In the genomic region with DNA sequence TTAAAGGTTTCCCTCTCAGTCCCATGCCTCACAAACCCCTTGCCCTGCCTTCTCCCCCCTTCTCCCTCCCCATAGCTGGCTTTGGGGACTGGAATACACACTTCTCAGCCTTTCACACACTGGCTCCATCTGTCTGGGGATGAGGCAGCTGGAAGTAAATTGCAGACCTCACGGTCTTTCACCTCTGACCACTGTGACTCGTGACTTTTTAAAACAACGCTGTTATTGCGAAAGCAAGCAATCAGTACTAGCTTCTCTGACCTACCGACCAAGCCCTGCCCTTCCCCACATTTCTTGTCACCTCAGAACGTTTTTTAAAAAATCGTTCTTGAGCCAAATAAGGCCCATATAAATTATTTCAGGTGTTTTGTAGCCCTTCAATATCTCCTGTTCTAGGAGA, we compare ENCODE assay signal across 26 mouse cellular contexts. TPM values are rescaled to one million over a fixed set of nuclear protein-coding genes. Genes with fewer than 3 reads are reported as not detected.
DNase-seq lines count a peak whose midpoint lies in the region; ATAC-seq and TF ChIP-seq lines count a peak whose summit lies in the region.
"Had no signal": no experiment of that assay in that cellular context is flagged by ENCODE, and none has a peak within 500 bp of the region (broad histone marks: within the 10 kb centered on the region; RNA-seq: fewer than 3 reads in every experiment).

No protein-coding gene starts in this region.

- no peaks in the 10 kb centered on the region for H3K9me3 ChIP-seq in liver, embryonic 12.5 days (replicated peaks)
- H3K9me3 ChIP-seq in liver, embryonic 11.5 days (ENCODE audit: control insufficient read depth, low read length): no peaks in the 10 kb centered on the region
- H3K9me3 ChIP-seq in liver, embryonic 15.5 days (replicated peaks): no peaks in the 10 kb centered on the region
- H3K9me3 ChIP-seq: heart, embryonic 12.5 days; hindbrain, embryonic 13.5 days; midbrain, embryonic 10.5 days had no signal

- no peaks in the 10 kb centered on the region for H3K36me3 ChIP-seq in liver, embryonic 12.5 days
- H3K36me3 ChIP-seq in liver, embryonic 11.5 days (ENCODE audit: control insufficient read depth, insufficient read depth, low read length): no peaks in the 10 kb centered on the region
- H3K36me3 ChIP-seq in liver, embryonic 15.5 days (replicated peaks): no peaks in the 10 kb centered on the region
- no peaks in the 10 kb centered on the region for H3K36me3 ChIP-seq in thymus, adult 2 months (ENCODE audit: control insufficient read depth, insufficient read depth, low read length)
- H3K36me3 ChIP-seq: heart, embryonic 12.5 days; hindbrain, embryonic 13.5 days; midbrain, embryonic 10.5 days had no signal

- ATAC-seq in liver, embryonic 12.5 days: peak; percentile 49
- no peak; the same call in 1 of the 2 replicates for ATAC-seq in liver, embryonic 11.5 days (replicated peaks; ENCODE audit: low FRiP score)
- ATAC-seq in liver, embryonic 15.5 days (ENCODE audit: insufficient read depth): peak; percentile 61; the same call in 1 of the 2 replicates
- ATAC-seq: forebrain, embryonic 16.5 days had no signal

- no peak overlapping the region for H3K9ac ChIP-seq in liver, embryonic 12.5 days
- no peak overlapping the region for H3K9ac ChIP-seq in liver, embryonic 11.5 days (ENCODE audit: low read depth, low read length)
- no peak overlapping the region for H3K9ac ChIP-seq in liver, embryonic 15.5 days
- H3K9ac ChIP-seq: heart, embryonic 12.5 days; hindbrain, embryonic 13.5 days had no signal

- TF ChIP-seq CTCF in thymus, adult 2 months (IDR thresholded peaks at IDR 0.05; ENCODE audit: borderline replicate concordance, control insufficient read depth, extremely low read depth, insufficient read depth, low read length, poor library complexity): no peak

- DNase-seq in liver, embryonic 11.5 days (ENCODE audit: low spot score): no peak
- peak; percentile 36 for DNase-seq in forelimb bud, embryonic 11.5 days (ENCODE audit: low read depth, low spot score)
- peak; percentile 76 for DNase-seq in yolk sac, embryonic 10.5 days (ENCODE audit: low spot score)
- no peak for DNase-seq in thymus, adult 2 months
- no peak for DNase-seq in frontal cortex, postnatal 36 days (ENCODE audit: low spot score in 2 of 2)
- DNase-seq in adrenal gland, adult 8-10 months: no peak
- DNase-seq: adrenal gland, postnatal 14 days; cerebellum, adult 2 months; cerebellum, postnatal 36 days; gastrocnemius, adult 2 months; heart, postnatal 14 days; left cerebral cortex, postnatal 4 days; lung, adult 18-20 months; lung, postnatal 14 days; right cerebral cortex, postnatal 4 days; thymus, postnatal 14 days had no signal

- 25% methylated on average over 7 of the region's 7 CpGs for WGBS in liver, embryonic 12.5 days (ENCODE audit: insufficient replicate concordance)
- 31% methylated on average over 7 of the region's 7 CpGs for WGBS in liver, embryonic 11.5 days
- WGBS in liver, embryonic 15.5 days (ENCODE audit: insufficient replicate concordance): 17% methylated on average over 7 of the region's 7 CpGs
- WGBS in thymus, adult 2 months: 39% methylated on average over 7 of the region's 7 CpGs

- no peak overlapping the region for H3K27ac ChIP-seq in liver, embryonic 12.5 days
- no peak overlapping the region for H3K27ac ChIP-seq in liver, embryonic 11.5 days (ENCODE audit: low read depth, low read length)
- H3K27ac ChIP-seq in liver, embryonic 15.5 days (replicated peaks): no peak overlapping the region
- no peak overlapping the region for H3K27ac ChIP-seq in thymus, adult 2 months (ENCODE audit: control insufficient read depth, insufficient read depth, low read length)
- H3K27ac ChIP-seq: gastrocnemius, adult 2 months; hindbrain, embryonic 13.5 days; kidney, postnatal 0 days; layer of hippocampus, adult 2 months had no signal

- peaks cover 4% of the 10 kb centered on the region; the same call in 1 of the 2 replicates for H3K4me1 ChIP-seq in liver, embryonic 12.5 days
- H3K4me1 ChIP-seq in liver, embryonic 11.5 days (replicated peaks; ENCODE audit: control insufficient read depth, insufficient read depth, low read length): peaks cover 9% of the 10 kb centered on the region; the same call in 1 of the 2 replicates
- peaks cover 15% of the 10 kb centered on the region for H3K4me1 ChIP-seq in liver, embryonic 15.5 days (replicated peaks)
- no peaks in the 10 kb centered on the region for H3K4me1 ChIP-seq in thymus, adult 2 months (replicated peaks; ENCODE audit: control insufficient read depth, insufficient read depth, low read length)

- H3K4me3 ChIP-seq in liver, embryonic 12.5 days: no peak overlapping the region
- H3K4me3 ChIP-seq in liver, embryonic 11.5 days (ENCODE audit: low read depth, low read length): no peak overlapping the region
- no peak overlapping the region for H3K4me3 ChIP-seq in liver, embryonic 15.5 days (replicated peaks)
- no peak overlapping the region for H3K4me3 ChIP-seq in thymus, adult 2 months (ENCODE audit: control insufficient read depth, insufficient read depth, low read length)
- H3K4me3 ChIP-seq: gastrocnemius, adult 2 months; heart, embryonic 12.5 days; hindbrain, embryonic 13.5 days; layer of hippocampus, adult 2 months; midbrain, embryonic 10.5 days had no signal

- H3K4me2 ChIP-seq in liver, embryonic 12.5 days: no peak overlapping the region
- no peak overlapping the region for H3K4me2 ChIP-seq in liver, embryonic 11.5 days
- H3K4me2 ChIP-seq in liver, embryonic 15.5 days: no peak overlapping the region
- H3K4me2 ChIP-seq: heart, embryonic 12.5 days had no signal

- H3K27me3 ChIP-seq in liver, embryonic 12.5 days (replicated peaks): no peaks in the 10 kb centered on the region
- H3K27me3 ChIP-seq in liver, embryonic 11.5 days (replicated peaks; ENCODE audit: control insufficient read depth, insufficient read depth, low read length): no peaks in the 10 kb centered on the region
- H3K27me3 ChIP-seq in liver, embryonic 15.5 days: no peaks in the 10 kb centered on the region; the same call in 1 of the 2 replicates
- H3K27me3 ChIP-seq in thymus, adult 2 months (ENCODE audit: control insufficient read depth, insufficient read depth, low read length): no peaks in the 10 kb centered on the region; the same call in 1 of the 2 replicates
- H3K27me3 ChIP-seq: hindbrain, embryonic 13.5 days had no signal

- TF ChIP-seq POLR2A in thymus, adult 2 months (IDR thresholded peaks at IDR 0.05; ENCODE audit: control insufficient read depth, extremely low read depth, insufficient read depth, low read length, poor library complexity): no peak

RNA-seq across cellular contexts. Expression of gene Sgk2, which starts 14.4 kb away (rescaled TPM):
- polyA plus RNA-seq in liver, embryonic 12.5 days (2016; fragmentation: Nextera tagmentation; extraction: Ambion mirVana): 2.7 and 3.0 TPM in 2 replicates
- 2.8 and 3.3 TPM in 2 replicates for polyA plus RNA-seq in liver, embryonic 11.5 days (2014; fragmentation: Nextera tagmentation; extraction: Ambion mirVana)
- 5.4 and 5.8 TPM in 2 replicates for polyA plus RNA-seq in liver, embryonic 15.5 days (2015; fragmentation: Nextera tagmentation; extraction: Ambion mirVana)
- polyA plus RNA-seq in thymus, adult 2 months (2012; rRNA removed): 0.22 and 0.24 TPM in 2 replicates
- 1 to 10 TPM in 2 of 4 experiments, not detected in 2; 1.5 to 2.6 TPM for total RNA-seq in adrenal gland, adult 8-10 months (2022)
- total RNA-seq: gastrocnemius, adult 2 months; left cerebral cortex, postnatal 4 days; midbrain, postnatal 0 days had no signal
- polyA plus RNA-seq: embryonic facial prominence, embryonic 14.5 days; forebrain, embryonic 16.5 days; midbrain, embryonic 10.5 days; midbrain, postnatal 0 days had no signal

RNA-seq across cellular contexts. Expression of gene L3mbtl1, which starts 29.5 kb away (rescaled TPM):
- 0.06 and 0.08 TPM in 2 replicates for polyA plus RNA-seq in liver, embryonic 12.5 days (2016; fragmentation: Nextera tagmentation; extraction: Ambion mirVana)
- polyA plus RNA-seq in liver, embryonic 11.5 days (2014; fragmentation: Nextera tagmentation; extraction: Ambion mirVana): 0.05 and 0.08 TPM in 2 replicates
- polyA plus RNA-seq in liver, embryonic 15.5 days (2015; fragmentation: Nextera tagmentation; extraction: Ambion mirVana): 0.02 and 0.06 TPM in 2 replicates
- 0.19 and 0.36 TPM in 2 replicates for polyA plus RNA-seq in thymus, adult 2 months (2012; rRNA removed)
- total RNA-seq in adrenal gland, adult 8-10 months (2022): 1 to 10 TPM in 1 of 4 experiments, under 1 TPM in 2, not detected in 1; 0.24 to 1.1 (median 0.68) TPM
- total RNA-seq: gastrocnemius, adult 2 months had no signal
- polyA plus RNA-seq: heart, embryonic 12.5 days had no signal

RNA-seq across cellular contexts. Expression of gene Srsf6, which starts 41.4 kb away (rescaled TPM):
- 168 and 174 TPM in 2 replicates for polyA plus RNA-seq in liver, embryonic 12.5 days (2016; fragmentation: Nextera tagmentation; extraction: Ambion mirVana)
- 240 and 261 TPM in 2 replicates for polyA plus RNA-seq in liver, embryonic 11.5 days (2014; fragmentation: Nextera tagmentation; extraction: Ambion mirVana)
- polyA plus RNA-seq in liver, embryonic 15.5 days (2015; fragmentation: Nextera tagmentation; extraction: Ambion mirVana): 88.3 and 95.6 TPM in 2 replicates
- 194 and 237 TPM in 2 replicates for polyA plus RNA-seq in thymus, adult 2 months (2012; rRNA removed)
- 100 to 1,000 TPM; 197 to 234 (median 210) TPM for total RNA-seq in adrenal gland, adult 8-10 months (2022)

RNA-seq across cellular contexts. Expression of gene Ift52, which starts 44.4 kb away (rescaled TPM):
- 24.4 and 25.9 TPM in 2 replicates for polyA plus RNA-seq in liver, embryonic 12.5 days (2016; fragmentation: Nextera tagmentation; extraction: Ambion mirVana)
- 43.0 and 44.8 TPM in 2 replicates for polyA plus RNA-seq in liver, embryonic 11.5 days (2014; fragmentation: Nextera tagmentation; extraction: Ambion mirVana)
- polyA plus RNA-seq in liver, embryonic 15.5 days (2015; fragmentation: Nextera tagmentation; extraction: Ambion mirVana): 15.5 and 16.6 TPM in 2 replicates
- polyA plus RNA-seq in thymus, adult 2 months (2012; rRNA removed): 27.2 and 28.9 TPM in 2 replicates
- 10 to 100 TPM; 64.9 to 75.0 (median 73.1) TPM for total RNA-seq in adrenal gland, adult 8-10 months (2022)

Comparison
In these comparisons a context has a peak if more than half of its experiments do, and no peak if none do; other contexts are left out.
1. DNase-seq: peak in forelimb bud, embryonic 11.5 days (single experiment) and yolk sac, embryonic 10.5 days (single experiment); none in liver, embryonic 11.5 days (single experiment), thymus, adult 2 months (single experiment), frontal cortex, postnatal 36 days (0 of 2) and adrenal gland, adult 8-10 months (single experiment).